Mouse (Mus musculus) left cerebral cortex, postnatal 36 days (tissue): ENCODE results near the gene Atp1a4. TPM values are rescaled to one million over a fixed set of nuclear protein-coding genes. Genes with fewer than 3 reads are reported as not detected.

Experiments used
- total RNA-seq, 2 experiments: library from RNA; stranded (reverse); gene quantifications; 2 replicates each; pipeline ENCODE4 v1.2.3; 2021

The Atp1a4 gene
- total RNA-seq, 2 experiments from 2014 or later, result not detected

Other genes with a start within 250 kb of the Atp1a4 start
- 10 to 100 TPM; 10.5 to 16.4 TPM for gene Vangl2, start 230.0 kb downstream of the Atp1a4 start, total RNA-seq
- gene Nhlh1, start 200.8 kb downstream of the Atp1a4 start, total RNA-seq, result under 1 TPM; 0.42 to 0.72 TPM
- gene Copa, start 175.9 kb downstream of the Atp1a4 start, total RNA-seq, result 100 to 1,000 TPM; 143 to 144 TPM
- 10 to 100 TPM; 63.3 to 71.6 TPM for gene Ncstn, start 175.6 kb downstream of the Atp1a4 start, total RNA-seq
- 100 to 1,000 TPM in 1 of 2 experiments, 10 to 100 TPM in 1; 95.6 to 105 TPM for gene Pex19, start 131.7 kb downstream of the Atp1a4 start, total RNA-seq
- 100 to 1,000 TPM; 113 to 124 TPM for gene Dcaf8, start 110.3 kb downstream of the Atp1a4 start, total RNA-seq
- gene Pea15a, start 51.6 kb downstream of the Atp1a4 start, total RNA-seq, result 100 to 1,000 TPM; 409 to 413 TPM
- gene Casq1, start 38.5 kb downstream of the Atp1a4 start, total RNA-seq, result 1 to 10 TPM in 1 of 2 experiments, under 1 TPM in 1; 0.67 to 1.0 TPM
- 100 to 1,000 TPM; 253 to 300 TPM for gene Igsf8, start 3.2 kb upstream of the Atp1a4 start, total RNA-seq
- 100 to 1,000 TPM; 590 to 654 TPM for gene Atp1a2, start 39.6 kb upstream of the Atp1a4 start, total RNA-seq
- gene Kcnj9, start 70.9 kb upstream of the Atp1a4 start, total RNA-seq, result 100 to 1,000 TPM; 134 to 136 TPM
- gene Kcnj10, start 82.8 kb upstream of the Atp1a4 start, total RNA-seq, result 10 to 100 TPM; 86.8 to 97.1 TPM
- gene Pigm, start 118.1 kb upstream of the Atp1a4 start, total RNA-seq, result 1 to 10 TPM; 7.8 to 8.3 TPM
- under 1 TPM; 0.49 to 0.82 TPM for gene Slamf9, start 216.9 kb upstream of the Atp1a4 start, total RNA-seq
- gene Igsf9, start 223.4 kb upstream of the Atp1a4 start, total RNA-seq, result 10 to 100 TPM in 1 of 2 experiments, 1 to 10 TPM in 1; 8.4 to 11.2 TPM
- 10 to 100 TPM in 1 of 2 experiments, 1 to 10 TPM in 1; 10.0 to 11.6 TPM for gene Tagln2, start 241.6 kb upstream of the Atp1a4 start, total RNA-seq